Mouse (Mus musculus): ENCODE data around the gene Eng.

Gene Eng

GRCm38 (mm10) chr2:32646379-32647056, at the start of gene Eng:
Eng (plus strand) TSS chr2:32646595.
- no peak for DNase-seq (ENCODE audit: low spot score in 2 of 2)

DNA sequence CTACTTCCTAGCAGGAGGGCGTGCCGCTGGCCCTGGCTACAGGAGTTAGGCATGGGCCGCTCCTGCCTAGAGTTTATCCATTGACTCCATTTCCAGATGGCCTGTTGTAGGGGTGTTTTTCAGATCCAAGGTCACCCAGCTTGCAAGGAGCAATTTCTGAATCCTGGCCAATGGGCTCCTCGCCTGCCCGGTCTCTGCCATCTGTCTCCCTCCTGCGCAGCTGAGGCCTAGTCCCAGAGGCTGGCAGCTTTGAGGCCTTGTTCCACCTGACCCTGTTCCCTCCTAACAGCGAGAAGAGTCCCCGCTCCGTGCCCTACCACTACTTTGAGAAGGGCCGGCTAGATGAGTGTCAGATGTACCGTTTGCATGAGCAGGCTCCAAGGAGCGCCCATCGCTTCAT, 49.7 kb upstream of the Eng start:
- no peak for DNase-seq (ENCODE audit: low spot score in 2 of 2)

DNA sequence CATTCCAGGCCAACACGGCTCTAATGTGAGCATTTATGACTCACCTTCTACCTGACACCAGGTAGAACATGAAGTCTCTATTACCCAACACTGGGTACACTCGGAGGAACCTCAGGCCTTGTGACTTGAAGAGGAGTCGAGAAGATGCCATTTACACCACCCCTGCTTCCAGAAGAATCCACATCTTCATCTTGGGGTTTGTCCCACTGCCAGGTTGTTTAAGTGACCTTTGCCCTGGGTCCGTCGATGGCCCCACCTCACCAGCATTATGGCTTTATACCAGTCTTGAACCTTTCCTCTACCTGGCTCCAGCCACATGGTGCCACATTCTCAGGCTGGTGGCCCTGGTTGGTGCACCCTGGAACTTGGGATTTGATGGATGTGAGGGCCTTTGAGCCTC, 49.1 kb upstream of the Eng start:
- DNase-seq (ENCODE audit: low spot score in 2 of 2): no peak

DNA sequence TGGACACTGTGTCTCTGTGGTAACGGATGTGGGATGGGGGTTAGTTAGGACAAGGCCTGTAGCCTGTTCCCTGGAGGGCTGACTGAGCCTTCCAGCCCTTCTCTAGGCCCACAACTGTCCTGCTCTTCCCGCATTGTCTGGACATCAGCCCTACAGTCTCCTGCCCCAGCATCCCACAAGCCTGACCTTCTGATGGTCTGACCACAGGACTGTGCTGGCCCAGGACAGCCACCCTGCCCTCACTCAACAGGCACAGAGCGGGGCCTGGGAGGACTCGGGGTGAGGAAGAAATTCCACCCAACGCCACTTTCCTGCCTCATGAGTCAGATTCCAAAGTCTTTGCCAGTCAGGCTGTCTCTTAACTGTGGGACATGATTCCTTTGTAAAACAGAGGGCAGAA, 48.7 kb upstream of the Eng start:
- no peak for DNase-seq (ENCODE audit: low spot score in 2 of 2)

DNA sequence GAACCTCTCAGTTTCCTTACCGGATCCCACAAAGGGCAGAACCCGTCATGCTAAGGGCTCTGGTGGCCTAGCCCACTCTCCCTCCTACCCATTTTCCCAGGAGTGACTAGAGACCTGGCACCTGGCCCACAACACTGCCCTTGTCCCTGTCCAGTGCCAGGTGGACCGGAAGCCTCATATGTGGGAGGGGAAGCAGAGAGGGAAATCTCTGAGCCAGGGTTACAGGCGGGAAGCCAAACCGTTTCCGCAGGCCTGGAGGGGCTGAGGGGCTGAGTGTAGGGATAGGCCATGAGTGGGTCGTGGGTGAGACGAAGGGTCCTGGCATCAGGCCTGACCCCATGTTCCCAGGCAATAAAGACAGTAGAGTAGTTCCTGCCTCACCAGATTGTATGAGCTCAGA, 47.9 kb upstream of the Eng start:
- no peak for DNase-seq (ENCODE audit: low spot score in 2 of 2)

DNA sequence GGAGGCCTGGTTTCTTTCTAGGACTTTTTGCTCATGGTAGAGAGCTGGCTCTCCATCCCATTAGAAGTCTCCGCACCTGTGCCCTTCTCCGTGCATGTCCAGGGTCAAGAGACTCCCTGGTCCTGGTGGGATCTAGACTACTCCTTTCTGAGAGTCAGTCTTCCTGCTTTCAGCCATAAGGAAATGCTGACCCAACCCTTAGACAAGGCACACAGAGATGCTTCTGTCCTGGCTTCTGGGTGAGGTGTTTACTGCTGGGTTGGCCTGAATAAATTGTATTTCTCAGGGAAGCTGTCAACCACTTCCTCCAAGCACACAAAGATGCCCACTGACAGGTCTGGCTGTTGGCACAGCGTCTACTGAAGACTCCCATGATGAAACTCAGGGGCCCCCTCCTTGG, 47.0 kb upstream of the Eng start, which contains the start of gene St6galnac6:
St6galnac6 (plus strand) TSS at position 301 of the 400 bp plus-strand sequence.
- DNase-seq (ENCODE audit: low spot score in 2 of 2): no peak

- DNase-seq (ENCODE audit: low spot score in 2 of 2): no peak
Observed at GRCm38 (mm10) chr2:32601417-32602065, 44.9 kb upstream of the Eng start.

DNA sequence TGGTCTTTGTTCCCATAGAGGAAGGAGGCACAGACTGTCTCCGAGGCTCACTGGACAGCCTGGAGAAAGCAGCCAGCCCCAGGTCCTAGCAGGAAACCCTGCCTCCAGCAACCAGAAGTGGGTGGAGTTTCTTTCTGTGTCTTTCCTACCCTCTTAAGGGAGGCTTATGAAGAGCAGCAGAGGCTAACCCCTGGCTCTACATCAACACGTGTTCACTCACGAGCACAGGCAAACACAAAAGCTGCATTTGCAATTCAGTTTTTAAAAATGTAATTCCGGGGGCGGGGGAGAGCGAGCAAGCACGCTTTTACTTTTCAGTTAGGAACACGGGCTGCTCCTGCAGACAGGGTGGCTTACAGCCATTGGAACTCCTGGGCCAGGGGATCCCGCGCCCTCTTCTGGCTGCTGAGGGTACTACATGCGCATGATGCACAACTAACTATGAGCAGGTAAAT, 43.8 kb upstream of the Eng start:
- peak in 1 of 2 experiments; percentile 93 for DNase-seq (ENCODE audit: low spot score in 2 of 2)

DNA sequence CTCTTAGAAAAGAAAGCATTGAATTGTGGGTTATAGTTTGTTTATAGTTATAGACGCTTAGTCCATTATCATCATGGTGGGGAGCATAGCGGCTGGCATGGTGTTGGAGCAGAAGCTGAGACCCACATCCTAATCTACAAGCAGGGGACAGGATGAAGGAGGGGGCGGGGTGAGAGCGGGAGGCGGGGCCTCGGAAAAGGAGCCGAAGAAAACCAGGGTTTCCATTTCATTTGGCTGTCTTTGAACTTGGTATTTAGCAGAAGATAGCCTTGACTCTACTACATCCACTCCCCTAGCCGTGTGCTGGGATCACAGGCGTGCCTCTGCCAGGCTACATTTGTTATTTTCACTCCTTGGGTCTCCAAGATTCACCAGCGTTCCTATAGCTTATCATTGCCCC, 41.8 kb upstream of the Eng start:
- no peak for DNase-seq (ENCODE audit: low spot score in 2 of 2)

DNA sequence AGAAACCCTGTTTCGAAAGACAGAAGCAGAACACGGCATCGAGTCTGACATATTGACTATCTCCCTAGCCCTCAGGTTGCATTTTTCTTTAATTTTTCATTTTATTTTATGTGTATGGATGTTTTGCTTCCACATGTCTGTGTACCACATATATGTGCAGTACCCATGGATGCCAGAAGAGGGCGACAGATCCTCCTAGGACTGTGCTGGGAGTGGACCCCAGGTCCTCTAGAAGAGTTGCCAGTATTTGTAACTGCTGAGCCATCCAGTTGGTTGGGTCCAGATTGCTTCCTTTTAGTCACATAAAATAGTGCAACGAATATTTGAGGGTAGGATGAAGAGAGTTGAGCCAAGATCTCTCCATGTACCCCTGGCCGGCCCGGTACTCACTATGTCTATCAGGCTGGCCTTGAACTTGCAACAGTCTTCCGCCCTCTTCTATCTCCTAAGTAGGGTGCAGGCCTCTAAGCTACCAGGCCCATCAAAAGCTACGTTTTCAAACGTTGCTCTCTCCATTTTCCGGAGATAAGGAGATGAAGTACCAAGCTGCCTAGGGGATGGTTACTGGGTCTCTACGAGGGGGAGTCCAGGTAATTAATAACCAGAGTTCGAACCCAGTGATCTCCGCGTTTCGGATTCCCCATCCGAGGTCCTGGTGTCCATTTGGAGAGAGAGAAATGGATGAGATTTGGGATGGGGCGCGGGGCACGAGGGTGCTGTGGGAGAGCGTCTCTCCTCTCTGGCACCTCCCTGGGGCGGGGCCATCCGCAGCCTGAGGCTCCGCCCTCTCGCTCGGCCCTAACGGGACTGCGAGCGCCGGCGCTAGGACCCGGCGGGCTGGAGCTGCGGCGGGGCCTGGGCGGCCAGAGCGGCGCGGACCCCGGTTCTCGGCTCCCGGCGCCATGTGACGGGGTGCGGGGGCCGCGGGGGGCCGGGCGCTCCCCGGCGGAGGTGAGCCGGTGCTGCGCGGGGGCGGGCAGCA, 39.9 kb upstream of the Eng start:
- peak in 1 of 2 experiments; percentile 80 for DNase-seq (ENCODE audit: low spot score in 2 of 2)

DNA sequence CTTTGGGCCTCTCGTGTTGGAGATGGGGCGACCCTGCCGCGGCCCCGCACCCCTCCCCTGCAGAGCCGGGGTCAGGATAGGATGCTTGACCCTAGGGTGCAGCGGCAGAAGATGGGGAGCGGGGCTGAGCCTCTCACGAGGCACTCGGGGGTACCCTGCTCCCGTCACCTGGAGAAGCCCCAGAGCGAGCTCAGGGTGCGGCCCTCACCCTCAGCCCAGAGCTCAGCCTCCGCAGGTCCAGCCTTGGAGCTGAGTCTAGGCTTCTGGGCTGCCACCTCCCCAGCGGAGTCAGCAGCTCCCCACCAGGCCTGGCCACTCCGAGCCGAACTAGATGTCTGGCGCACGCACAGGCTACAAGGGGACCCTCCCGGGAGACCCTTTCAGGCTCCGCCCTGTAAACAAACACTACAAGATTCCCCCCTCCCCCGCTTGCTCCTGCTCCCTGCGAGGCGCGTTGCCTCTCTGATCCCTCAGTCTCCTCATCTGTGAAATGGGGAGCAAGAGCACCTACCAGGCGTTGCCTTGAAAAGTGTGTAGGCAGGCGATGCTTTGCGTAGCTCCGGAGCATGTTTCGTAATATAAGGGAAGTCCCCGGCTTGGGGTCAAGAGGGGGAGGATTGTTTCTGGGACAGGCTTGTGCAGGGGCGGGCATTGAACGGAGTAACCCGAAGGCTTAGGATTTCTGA, 39.0 kb upstream of the Eng start:
- peak in 1 of 2 experiments; percentile 57 for DNase-seq (ENCODE audit: low spot score in 2 of 2)

DNA sequence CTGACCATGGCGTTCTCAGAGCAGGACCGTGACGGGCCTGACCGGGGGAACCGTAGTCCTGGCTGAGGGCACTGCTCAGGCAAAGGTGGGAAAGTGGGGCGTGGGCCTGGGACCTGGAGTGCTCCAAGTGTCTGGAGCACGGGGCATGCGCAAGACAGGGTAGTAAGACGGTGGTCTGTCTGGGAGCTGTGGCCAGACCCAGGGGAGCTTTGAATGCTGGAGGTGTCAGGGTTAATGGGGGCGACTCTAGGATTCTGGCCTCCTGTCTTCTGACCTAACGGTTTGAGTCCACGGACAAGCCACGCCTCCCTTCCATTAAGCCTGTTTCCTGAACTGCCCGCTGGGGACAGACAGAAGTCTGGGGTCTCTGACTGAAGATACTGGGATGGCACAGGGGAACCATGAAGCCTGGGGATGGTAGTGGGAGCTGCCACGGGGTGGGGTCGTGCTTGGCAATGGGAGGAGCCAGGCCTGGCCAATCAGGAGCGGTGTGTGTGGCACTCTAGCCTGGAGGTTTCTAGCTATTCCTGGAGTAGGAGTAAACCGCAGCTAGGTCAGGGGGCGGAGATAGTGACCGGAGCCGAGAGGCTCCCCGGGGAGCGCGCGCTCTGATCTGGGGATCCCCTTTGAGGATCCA, 38.1 kb upstream of the Eng start:
- peak in 1 of 2 experiments; percentile 55 for DNase-seq (ENCODE audit: low spot score in 2 of 2)

GRCm38 (mm10) chr2:32608778-32609435, 37.5 kb upstream of the Eng start:
- DNase-seq (ENCODE audit: low spot score in 2 of 2): no peak

GRCm38 (mm10) chr2:32610610-32611229, 35.7 kb upstream of the Eng start:
- DNase-seq (ENCODE audit: low spot score in 2 of 2): peak in 1 of 2 experiments; percentile 55

GRCm38 (mm10) chr2:32612274-32612673, 34.1 kb upstream of the Eng start:
- DNase-seq (ENCODE audit: low spot score in 2 of 2): no peak

- no peak for DNase-seq (ENCODE audit: low spot score in 2 of 2)
Observed at GRCm38 (mm10) chr2:32617109-32617508, 29.3 kb upstream of the Eng start.

GRCm38 (mm10) chr2:32617601-32618000, 28.8 kb upstream of the Eng start:
- no peak for DNase-seq (ENCODE audit: low spot score in 2 of 2)

- DNase-seq (ENCODE audit: low spot score in 2 of 2): no peak
Observed at GRCm38 (mm10) chr2:32618051-32618450, 28.3 kb upstream of the Eng start.

- no peak for DNase-seq (ENCODE audit: low spot score in 2 of 2)
Observed at GRCm38 (mm10) chr2:32620682-32621516, 25.5 kb upstream of the Eng start.
